Comparison of ENCODE assay signal across 19 mouse cellular contexts in genomic region chrX:164440703-164441102, GRCm38 (mm10). TPM values are rescaled to one million over a fixed set of nuclear protein-coding genes. Genes with fewer than 3 reads are reported as not detected.
DNase-seq lines count a peak whose midpoint lies in the region; ATAC-seq lines count a peak whose summit lies in the region.
"Had no signal": no experiment of that assay in that cellular context is flagged by ENCODE, and none has a peak within 500 bp of the region (broad histone marks: within the 10 kb centered on the region; RNA-seq: fewer than 3 reads in every experiment).

No protein-coding gene starts in this region.

- no peak overlapping the region for H3K9ac ChIP-seq in heart, embryonic 12.5 days
- H3K9ac ChIP-seq: hindbrain, embryonic 12.5 days; limb, embryonic 12.5 days; liver, postnatal 0 days had no signal

- 64% methylated on average over 3 of the region's 3 CpGs for WGBS in heart, embryonic 12.5 days

- H3K4me2 ChIP-seq in heart, embryonic 12.5 days = no peak overlapping the region
- H3K4me2 ChIP-seq: hindbrain, embryonic 12.5 days; limb, embryonic 12.5 days; liver, embryonic 11.5 days; midbrain, embryonic 11.5 days had no signal

- 0 out of 2 replicates have a peak, but pooled peaks cover 5% of the 10 kb centered on the region for H3K4me1 ChIP-seq in heart, embryonic 12.5 days (replicated peaks)
- H3K4me1 ChIP-seq: hindbrain, embryonic 12.5 days; limb, embryonic 12.5 days had no signal

- H3K4me3 ChIP-seq in heart, embryonic 12.5 days = no peak overlapping the region
- H3K4me3 ChIP-seq: hindbrain, embryonic 12.5 days; limb, embryonic 12.5 days had no signal

- H3K27ac ChIP-seq in heart, embryonic 12.5 days (ENCODE audit: poor library complexity, severe bottlenecking) = peak overlapping the region; percentile 75
- H3K27ac ChIP-seq: hindbrain, embryonic 12.5 days; limb, embryonic 12.5 days had no signal

- no peak for DNase-seq in heart, adult 11 months
- peak; percentile 42 for DNase-seq in kidney, adult 11 months
- no peak for DNase-seq in kidney, postnatal 14 days
- DNase-seq in kidney, postnatal 36 days = peak; percentile 34 to 38
- no peak for DNase-seq in kidney, postnatal 10 days
- DNase-seq in R1 (ENCODE audit: low read depth, low spot score) = peak; percentile 9
- DNase-seq: cerebellum, adult 9-10 months; liver, postnatal 0 days; thymus, postnatal 25 days had no signal

- H3K36me3 ChIP-seq in heart, embryonic 12.5 days = no peaks in the 10 kb centered on the region
- H3K36me3 ChIP-seq: hindbrain, embryonic 12.5 days; limb, embryonic 12.5 days had no signal

- H3K27me3 ChIP-seq in heart, embryonic 12.5 days (replicated peaks) = no peaks in the 10 kb centered on the region

- no peaks in the 10 kb centered on the region for H3K9me3 ChIP-seq in heart, embryonic 12.5 days (replicated peaks)
- H3K9me3 ChIP-seq: hindbrain, embryonic 12.5 days; limb, embryonic 12.5 days had no signal

- no peak for ATAC-seq in heart, embryonic 12.5 days (ENCODE audit: insufficient number of reproducible peaks, low FRiP score)
- ATAC-seq: forebrain, embryonic 14.5 days; intestine, postnatal 0 days; liver, postnatal 0 days had no signal

RNA-seq across cellular contexts. Expression of gene Asb11, which starts 3.9 kb away (rescaled TPM):
- polyA plus RNA-seq in heart, embryonic 12.5 days (2016; fragmentation: Nextera tagmentation; extraction: Ambion mirVana) = 7.1 and 7.7 TPM in 2 replicates
- polyA plus RNA-seq: forebrain, embryonic 14.5 days; hindbrain, embryonic 12.5 days; limb, embryonic 12.5 days; liver, embryonic 11.5 days; midbrain, embryonic 11.5 days; midbrain, postnatal 0 days; neural tube, embryonic 14.5 days; spleen, adult 2 months had no signal

RNA-seq across cellular contexts. Expression of gene Piga, which starts 21.1 kb away (rescaled TPM):
- polyA plus RNA-seq in heart, embryonic 12.5 days (2016; fragmentation: Nextera tagmentation; extraction: Ambion mirVana) = 11.9 TPM in 2 replicates

Comparison
In these comparisons a context has a peak if more than half of its experiments do, and no peak if none do; other contexts are left out.
1. DNase-seq: peak in kidney, adult 11 months (single experiment), kidney, postnatal 36 days (2 of 2) and R1 (single experiment); none in heart, adult 11 months (single experiment), kidney, postnatal 14 days (single experiment) and kidney, postnatal 10 days (single experiment).